Mouse (Mus musculus) lung, adult 2 months (tissue): ENCODE results near the gene Padi4.

ENCODE experiments used
- CTCF ChIP-seq: fragments of 200-500 bp; IDR thresholded peaks from 2 replicates; pipeline ENCODE4 v1.5.1; 2011; ENCODE audit warnings: mild to moderate bottlenecking, low read length, control low read depth; ENCODE audit not compliant: insufficient read depth
- POLR2A ChIP-seq: fragments of 200-500 bp; IDR thresholded peaks from 2 replicates; pipeline ENCODE4 v1.6.1; 2011; ENCODE audit warnings: low read depth, mild to moderate bottlenecking, control low read depth, low read length, borderline replicate concordance; ENCODE audit errors: extremely low read depth

DNA sequence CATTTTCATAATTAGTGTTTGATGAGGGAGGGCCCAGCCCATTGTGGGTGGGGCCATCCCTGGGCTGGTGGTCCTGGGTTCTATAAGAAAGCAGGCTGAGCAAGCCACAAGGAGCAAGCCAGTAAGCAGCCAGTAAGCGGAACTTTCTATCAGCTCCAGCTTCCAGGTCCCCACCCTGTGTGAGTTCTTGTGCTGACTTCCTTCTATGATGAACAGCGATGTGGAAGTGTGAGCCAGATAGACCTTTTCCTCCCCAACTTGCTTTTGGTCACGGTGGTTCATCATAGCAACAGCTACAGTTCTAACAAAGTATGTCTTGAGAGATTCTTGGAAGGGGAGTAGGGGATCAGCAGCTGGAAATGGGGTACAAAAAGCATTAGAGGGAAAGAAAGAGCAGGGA is 8.1 kb downstream of the Padi4 start:
- TF ChIP-seq CTCF (no peak), POLR2A (no peak)
